Mouse (Mus musculus) CH12.LX (cell line): ENCODE results near the gene Hnrnpul1. TPM values are rescaled to one million over a fixed set of nuclear protein-coding genes. Genes with fewer than 3 reads are reported as not detected.

ENCODE experiments used
- DNase-seq: peaks from one replicate; pipeline ENCODE4 v3.0.0-alpha.2; 2013; ENCODE audit errors: extremely low read depth
- H3K27ac ChIP-seq: 2 replicates; pipeline ENCODE4 v1.5.1; 2012; ENCODE audit warnings: low read depth, mild to moderate bottlenecking, control low read depth, moderate library complexity; ENCODE audit not compliant: insufficient read depth
- H3K27me3 ChIP-seq: replicated peaks from 2 replicates; pipeline ENCODE3; 2012; ENCODE audit warnings: inconsistent platforms
- H3K36me3 ChIP-seq, 2 experiments: replicated peaks in 1 of 2; 2 replicates each; pipeline versions ENCODE3 to v1.6.1; 2012; ENCODE audit warnings: inconsistent platforms in 1 of 2, low read length in 1 of 2, mild to moderate bottlenecking in 1 of 2, mixed read lengths in 1 of 2, moderate library complexity in 1 of 2; ENCODE audit not compliant: control insufficient read depth in 1 of 2, insufficient read depth in 1 of 2
- H3K4me1 ChIP-seq, 2 experiments: 2 replicates each; pipeline ENCODE4 v1.6.1; 2012; ENCODE audit warnings: inconsistent platforms in 1 of 2, moderate library complexity in 1 of 2; ENCODE audit not compliant: insufficient read depth in 2 of 2, control insufficient read depth in 1 of 2
- H3K4me2 ChIP-seq: 2 replicates; pipeline ENCODE4 v1.6.1; 2012; ENCODE audit warnings: low read depth, mild to moderate bottlenecking, control low read depth; ENCODE audit not compliant: poor library complexity, insufficient read depth, severe bottlenecking
- H3K4me3 ChIP-seq, 3 experiments: fragments of 150-350 bp in 1 of 3; sonication (generic) in 1 of 3; replicated peaks in 1 of 3; 2 replicates each; pipeline versions ENCODE3 to v1.5.1; 2011 to 2012; ENCODE audit warnings: low read depth in 2 of 3, low read length in 2 of 3, mild to moderate bottlenecking in 2 of 3, moderate library complexity in 2 of 3, control low read depth in 1 of 3, improper control_type of control experiment in 1 of 3, inconsistent platforms in 1 of 3, mixed read lengths in 1 of 3; ENCODE audit not compliant: poor library complexity in 1 of 3
- H3K79me2 ChIP-seq: replicated peaks from 2 replicates; pipeline ENCODE4 v1.6.1; 2012; ENCODE audit warnings: mild to moderate bottlenecking, moderate library complexity; ENCODE audit not compliant: control insufficient read depth, poor library complexity, insufficient read depth, severe bottlenecking; ENCODE audit errors: extremely low read depth
- H3K9ac ChIP-seq: 2 replicates; pipeline ENCODE4 v1.6.1; 2012; ENCODE audit warnings: low read depth, mild to moderate bottlenecking, control low read depth, moderate library complexity; ENCODE audit not compliant: insufficient read depth
- H3K9me3 ChIP-seq: replicated peaks from 2 replicates; pipeline ENCODE3; 2012; ENCODE audit warnings: low read length, inconsistent platforms, mixed read lengths
- BHLHE40 ChIP-seq: IDR thresholded peaks from 2 replicates; pipeline ENCODE4 v1.6.1; 2011; ENCODE audit warnings: mild to moderate bottlenecking, low read depth, low read length, improper control_type of control experiment
- CHD2 ChIP-seq: IDR thresholded peaks from 2 replicates; pipeline ENCODE4 v1.6.1; 2011; ENCODE audit warnings: low read length, improper control_type of control experiment
- CTCF ChIP-seq, 2 experiments: IDR thresholded peaks in 1 of 2; conservative IDR thresholded peaks in 1 of 2; 2 replicates each; pipeline ENCODE4 v1.5.1; 2011 to 2012; ENCODE audit warnings: low read depth in 2 of 2, low read length in 2 of 2, improper control_type of control experiment in 1 of 2, inconsistent platforms in 1 of 2, mild to moderate bottlenecking in 1 of 2, moderate library complexity in 1 of 2
- EP300 ChIP-seq: IDR thresholded peaks from 2 replicates; pipeline ENCODE4 v1.6.1; 2011; ENCODE audit warnings: low read length, improper control_type of control experiment
- GABPA ChIP-seq: IDR thresholded peaks from 2 replicates; pipeline ENCODE4 v1.6.1; 2012; ENCODE audit warnings: low read depth, low read length, improper control_type of control experiment, inconsistent platforms; ENCODE audit not compliant: insufficient replicate concordance
- IRF4 ChIP-seq: IDR thresholded peaks from 2 replicates; pipeline ENCODE4 v1.6.1; 2014; ENCODE audit warnings: low read depth, mild to moderate bottlenecking, inconsistent platforms, low read length, improper control_type of control experiment
- JUN ChIP-seq: IDR thresholded peaks from 2 replicates; pipeline ENCODE4 v1.6.1; 2011; ENCODE audit warnings: low read depth, mild to moderate bottlenecking, low read length, improper control_type of control experiment, moderate library complexity; ENCODE audit not compliant: insufficient read depth
- JUND ChIP-seq: conservative IDR thresholded peaks from 2 replicates; pipeline ENCODE4 v1.6.1; 2011; ENCODE audit warnings: low read depth, low read length, improper control_type of control experiment
- MAX ChIP-seq: IDR thresholded peaks from 2 replicates; pipeline ENCODE4 v1.6.1; 2011; ENCODE audit warnings: low read length, improper control_type of control experiment
- MEF2A ChIP-seq: IDR thresholded peaks from 2 replicates; pipeline ENCODE4 v1.6.1; 2014; ENCODE audit warnings: low read depth, mild to moderate bottlenecking, inconsistent platforms, low read length, improper control_type of control experiment, borderline replicate concordance
- MYC ChIP-seq: IDR thresholded peaks from 2 replicates; pipeline ENCODE4 v1.6.1; 2011; ENCODE audit warnings: low read depth, mild to moderate bottlenecking, improper control_type of control experiment, low read length
- NRF1 ChIP-seq: IDR thresholded peaks from 2 replicates; pipeline ENCODE4 v1.6.1; 2014; ENCODE audit warnings: low read depth, mild to moderate bottlenecking, inconsistent platforms, low read length, improper control_type of control experiment, moderate library complexity
- RAD21 ChIP-seq: IDR thresholded peaks from 2 replicates; pipeline ENCODE4 v1.6.1; 2011; ENCODE audit warnings: low read depth, mild to moderate bottlenecking, low read length, improper control_type of control experiment, moderate library complexity
- USF1 ChIP-seq: IDR thresholded peaks from 2 replicates; pipeline ENCODE4 v1.6.1; 2014; ENCODE audit warnings: low read depth, mild to moderate bottlenecking, inconsistent platforms, low read length, improper control_type of control experiment
- USF2 ChIP-seq: conservative IDR thresholded peaks from 2 replicates; pipeline ENCODE4 v1.6.1; 2011; ENCODE audit warnings: low read depth, low read length, improper control_type of control experiment
- ZMIZ1 ChIP-seq: IDR thresholded peaks from 2 replicates; pipeline ENCODE4 v1.6.1; 2012; ENCODE audit warnings: low read depth, mild to moderate bottlenecking, inconsistent platforms, low read length, improper control_type of control experiment
- ZNF384 ChIP-seq: IDR thresholded peaks from 2 replicates; pipeline ENCODE4 v1.6.1; 2012; ENCODE audit warnings: low read depth, low read length, improper control_type of control experiment, inconsistent platforms
- dilution Hi-C: fragments of 300-500 bp; cut with MboI; formaldehyde crosslinking; loops from 2 replicates; pipeline ENCODE4 v1.14.3; 2020; ENCODE audit warnings: low sequenced_read_pairs; ENCODE audit not compliant: extremely low pct_unique_long_range_greater_than_20kb, extremely low pct_ligation_motif_present
- in situ Hi-C: fragments of 300-500 bp; cut with MboI; formaldehyde crosslinking; loops from 3 replicates; pipeline ENCODE4 v1.14.3; 2019; ENCODE audit warnings: low sequenced_read_pairs, low pct_ligation_motif_present, low pct_unique_long_range_greater_than_20kb, mixed read lengths
- polyA plus RNA-seq: library from polyadenylated mRNA; unstranded; fragments of >175 nt; gene quantifications from 2 replicates; pipeline ENCODE4 v1.2.1, GENCODE M21; 2012; ENCODE audit warnings: low read depth; ENCODE audit not compliant: insufficient read length
- total RNA-seq, 2 experiments: library from RNA; depleted of rRNA; stranded (reverse); fragments of 300-350 nt in 1 of 2; fragments of >200 nt in 1 of 2; gene quantifications; 2 replicates each; pipeline ENCODE4 v1.2.3; 2012 to 2014

Hnrnpul1 gene
- total and polyA plus RNA-seq, 3 experiments, result 52.6 to 188 (median 72.2) TPM

DNA sequence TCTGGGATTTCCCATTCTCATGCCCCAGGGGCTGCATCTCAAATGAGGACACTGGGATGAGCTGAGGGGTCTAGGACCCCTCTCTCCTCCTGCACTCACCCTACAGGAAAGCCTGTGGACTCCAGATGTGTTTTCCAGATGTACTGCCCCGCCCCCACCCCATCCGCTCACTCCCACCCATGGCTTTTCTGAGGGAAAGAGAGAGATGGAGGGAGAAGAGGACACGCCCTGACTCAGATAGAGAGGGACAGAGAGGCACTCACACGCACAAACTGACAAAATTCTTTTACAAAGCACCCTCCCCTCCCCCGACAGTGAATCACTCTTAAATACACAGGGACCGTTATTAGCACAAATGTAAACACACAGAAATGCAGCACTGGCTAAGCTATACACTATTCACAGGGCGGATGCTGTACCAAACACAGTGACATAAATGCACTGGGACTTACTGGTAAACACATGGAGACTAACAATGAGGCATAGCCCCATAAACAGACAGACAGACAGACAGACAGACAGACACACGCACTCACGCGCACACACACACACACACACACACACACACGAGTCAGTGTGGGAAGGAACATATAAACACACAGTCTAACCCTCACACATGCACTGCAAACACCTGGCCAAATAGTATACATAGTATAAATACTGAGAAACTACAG is 27.5 kb upstream of the Hnrnpul1 start:
- peaks cover 23% of the 10 kb centered on the region for H3K27me3 ChIP-seq
- DNase-seq, result peak; percentile 12
- H3K27ac ChIP-seq, result no peak overlapping the region
- no peaks in the 10 kb centered on the region for H3K79me2 ChIP-seq
- H3K4me1 ChIP-seq, result peaks cover 6 to 29% of the 10 kb centered on the region in 2 experiments
- H3K4me2 ChIP-seq, result no peak overlapping the region
- no peak overlapping the region for H3K9ac ChIP-seq
- in situ Hi-C loops, result no loop called here
- no peaks in the 10 kb centered on the region for H3K36me3 ChIP-seq
- peak overlapping the region in 1 of 3 experiments; percentile 12 for H3K4me3 ChIP-seq
- TF ChIP-seq CHD2 (0 out of 2 replicates have a peak, but pooled peaks have one; percentile 47), NRF1 (no peak)
- no peaks in the 10 kb centered on the region for H3K9me3 ChIP-seq
- dilution Hi-C loops, result no loop called here

DNA sequence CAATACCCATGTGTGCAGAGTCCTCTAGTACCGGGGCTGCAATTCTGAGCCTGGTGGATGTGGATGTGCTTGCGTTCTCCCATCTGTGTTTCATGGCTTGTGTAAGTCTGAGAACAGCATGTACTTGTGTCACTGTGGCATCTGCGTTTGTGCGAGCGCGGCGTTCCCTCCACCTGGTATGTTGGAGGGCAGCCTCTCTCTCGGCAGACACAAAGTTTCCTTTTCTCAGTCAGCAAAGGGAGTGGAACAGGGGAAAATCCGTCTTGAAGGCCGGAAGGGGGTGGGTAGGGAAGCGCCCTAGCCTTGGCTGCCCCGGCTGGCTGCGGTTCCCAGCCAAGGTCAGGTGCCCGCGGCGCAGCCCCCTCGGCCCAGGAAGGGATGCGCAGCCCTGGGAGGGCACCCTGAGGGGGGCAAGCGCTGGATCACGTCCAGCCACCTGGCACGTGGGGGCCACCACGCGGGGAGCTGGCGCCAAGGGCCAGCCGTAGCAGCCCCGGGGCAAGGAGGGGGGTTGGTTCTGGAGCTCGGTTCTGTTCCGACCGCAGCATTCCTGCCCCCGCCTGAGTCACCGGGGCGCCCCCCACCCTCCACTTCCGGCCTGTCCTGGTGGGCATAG is 26.9 kb upstream of the Hnrnpul1 start:
- Histone ChIP-seq H3K79me2 (no peaks in the 10 kb centered on the region), H3K9ac (no peak overlapping the region), H3K4me2 (no peak overlapping the region), H3K4me1 (peaks cover 1 to 28% of the 10 kb centered on the region in 2 experiments; a peak in 3 of 4 replicates), H3K9me3 (no peaks in the 10 kb centered on the region), H3K27ac (no peak overlapping the region), H3K27me3 (peaks cover 27% of the 10 kb centered on the region), H3K4me3 (peak overlapping the region in 1 of 3 experiments; percentile 12), H3K36me3 (no peaks in the 10 kb centered on the region)
- in situ Hi-C loops (no loop called here), dilution Hi-C loops (no loop called here)
- TF ChIP-seq CHD2, result no peak
- 0 out of 2 replicates have a peak, but pooled peaks have one; percentile 7 for TF ChIP-seq BHLHE40
- DNase-seq, result peak; percentile 22

DNA sequence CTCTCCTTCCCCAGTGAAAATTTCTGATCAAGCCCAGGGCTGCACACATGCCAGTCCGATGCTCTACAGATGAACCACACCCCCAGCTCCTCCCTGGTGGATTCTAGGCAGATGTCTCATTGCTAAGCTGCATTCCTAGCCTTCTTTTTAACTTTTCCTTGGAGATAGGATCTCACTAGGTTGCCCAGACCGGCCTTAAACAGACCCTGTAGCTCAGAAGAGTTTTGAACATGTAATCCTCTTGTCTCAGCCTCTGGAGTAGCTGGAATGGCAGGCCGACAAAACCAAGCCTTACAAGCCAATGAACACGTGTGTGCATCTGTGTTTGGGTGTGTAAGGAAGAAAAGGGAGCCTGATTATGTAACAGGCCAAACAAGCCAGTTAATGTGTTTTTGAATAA is 26.2 kb upstream of the Hnrnpul1 start:
- Histone ChIP-seq H3K4me3 (no peak overlapping the region), H3K36me3 (no peaks in the 10 kb centered on the region), H3K27ac (no peak overlapping the region), H3K27me3 (peaks cover 30% of the 10 kb centered on the region), H3K4me1 (peaks cover 0 to 23% of the 10 kb centered on the region in 2 experiments; a peak in 2 of 4 replicates), H3K9me3 (no peaks in the 10 kb centered on the region), H3K79me2 (no peaks in the 10 kb centered on the region), H3K9ac (no peak overlapping the region), H3K4me2 (no peak overlapping the region)
- no peak for TF ChIP-seq MEF2A
- no peak for TF ChIP-seq ZNF384
- no peak for TF ChIP-seq USF2
- TF ChIP-seq RAD21, result no peak
- TF ChIP-seq MYC, result no peak
- TF ChIP-seq GABPA, result no peak
- no peak for TF ChIP-seq CTCF (conservative IDR thresholded peaks at IDR 0.05 in 1 of 2, IDR thresholded peaks at IDR 0.05 in 1 of 2; ENCODE audit: low read depth in 2 of 2, low read length in 2 of 2)
- no peak for TF ChIP-seq MAX
- TF ChIP-seq ZMIZ1, result no peak
- no peak for TF ChIP-seq JUND
- no peak for TF ChIP-seq USF1
- TF ChIP-seq JUN, result no peak
- TF ChIP-seq EP300, result no peak
- no peak for TF ChIP-seq IRF4
- dilution Hi-C loops (no loop called here), in situ Hi-C loops (no loop called here)
- no peak for DNase-seq
